Mouse (Mus musculus) left cerebral cortex, adult 11 months (tissue): Measurements from ENCODE around the gene Mtrf1.
"Not testable (repeated sequence)": the region's sequence is repeated elsewhere in the genome, so short reads cannot be mapped to it uniquely, and the experiment has no call there.

Source experiments
- DNase-seq: peaks from one replicate; pipeline ENCODE4 v3.0.0; 2022; ENCODE audit warnings: low spot score

Mtrf1 gene

DNA sequence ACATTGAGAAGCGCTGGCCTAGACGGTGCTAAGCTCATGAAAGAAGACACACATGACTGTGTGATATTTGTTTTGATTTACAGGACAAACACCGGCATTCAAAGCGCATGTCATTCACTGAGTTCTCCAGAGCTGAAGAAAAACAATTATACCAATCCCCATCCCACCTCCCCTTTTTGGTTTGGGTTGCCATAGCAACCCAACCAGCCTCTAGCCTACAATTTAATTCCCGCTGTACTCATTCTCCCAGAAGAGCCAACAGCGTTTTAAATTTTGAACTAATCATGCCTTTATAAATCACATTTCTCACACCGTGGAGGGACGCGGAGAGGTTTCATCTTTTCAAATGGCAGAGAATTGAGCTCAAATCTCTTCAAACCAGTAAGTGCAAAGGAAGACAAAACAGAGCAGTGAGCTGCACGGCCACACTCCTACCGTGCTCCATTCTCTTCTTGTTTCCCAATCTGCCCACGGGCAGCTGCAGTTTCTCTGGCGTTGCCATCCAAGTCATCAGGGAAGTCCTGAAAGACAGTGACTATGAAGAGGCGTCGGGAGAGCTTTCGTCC is 47.6 kb downstream of the Mtrf1 start:
- no peak for DNase-seq

DNA sequence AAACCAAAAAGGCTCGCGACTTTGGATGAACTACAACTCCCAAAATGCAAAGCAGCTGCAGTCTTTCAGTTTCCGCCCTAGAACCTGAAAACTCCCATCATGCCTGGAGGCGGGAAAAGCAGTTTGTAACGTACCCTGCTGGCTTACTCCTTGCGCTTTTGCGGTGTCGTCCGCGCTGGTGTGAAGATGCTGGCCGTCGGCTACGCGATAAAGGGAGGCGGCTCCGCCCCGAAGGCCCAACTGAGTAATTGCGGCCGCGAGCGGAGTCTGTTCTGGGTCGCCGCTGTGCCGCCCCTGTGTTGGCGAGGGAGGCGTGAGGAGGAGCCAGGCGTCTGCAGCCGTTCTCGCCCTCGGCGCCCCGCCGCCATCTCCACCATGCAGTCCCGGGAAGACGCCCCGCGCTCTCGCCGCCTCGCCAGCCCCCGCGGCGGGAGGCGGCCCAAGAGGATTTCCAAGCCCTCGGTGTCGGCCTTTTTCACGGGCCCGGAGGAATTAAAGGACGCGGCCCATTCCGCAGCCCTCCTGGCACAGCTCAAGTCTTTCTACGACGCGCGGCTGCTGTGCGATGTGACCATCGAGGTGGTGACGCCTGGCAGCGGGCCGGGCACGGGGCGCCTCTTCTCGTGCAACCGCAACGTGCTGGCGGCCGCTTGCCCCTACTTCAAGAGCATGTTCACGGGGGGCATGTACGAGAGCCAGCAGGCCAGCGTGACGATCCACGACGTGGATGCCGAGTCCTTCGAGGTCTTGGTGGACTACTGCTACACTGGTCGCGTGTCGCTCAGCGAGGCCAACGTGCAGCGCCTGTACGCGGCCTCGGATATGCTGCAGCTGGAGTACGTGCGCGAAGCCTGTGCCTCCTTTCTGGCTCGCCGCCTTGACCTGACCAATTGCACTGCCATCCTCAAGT is 54.4 kb downstream of the Mtrf1 start, which contains the start of gene Kbtbd6:
Gene Kbtbd6, plus strand, starts transcription at position 155 of the 910 bp plus-strand sequence.
- peak; percentile 49 for DNase-seq

DNA sequence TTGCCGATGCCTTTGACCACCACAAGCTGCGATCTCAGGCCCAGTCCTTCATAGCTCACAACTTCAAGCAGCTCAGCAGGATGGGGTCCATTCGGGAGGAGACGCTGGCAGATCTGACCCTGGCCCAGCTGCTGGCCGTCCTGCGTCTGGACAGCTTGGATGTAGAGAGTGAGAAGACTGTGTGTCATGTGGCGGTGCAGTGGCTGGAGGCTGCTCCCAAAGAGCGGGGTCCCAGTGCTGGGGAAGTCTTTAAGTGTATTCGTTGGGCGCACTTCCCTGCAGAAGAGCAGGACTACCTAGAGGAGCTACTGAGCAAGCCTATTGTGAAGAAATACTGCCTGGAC is 55.0 kb downstream of the Mtrf1 start:
- not testable (repeated sequence) for DNase-seq

DNA sequence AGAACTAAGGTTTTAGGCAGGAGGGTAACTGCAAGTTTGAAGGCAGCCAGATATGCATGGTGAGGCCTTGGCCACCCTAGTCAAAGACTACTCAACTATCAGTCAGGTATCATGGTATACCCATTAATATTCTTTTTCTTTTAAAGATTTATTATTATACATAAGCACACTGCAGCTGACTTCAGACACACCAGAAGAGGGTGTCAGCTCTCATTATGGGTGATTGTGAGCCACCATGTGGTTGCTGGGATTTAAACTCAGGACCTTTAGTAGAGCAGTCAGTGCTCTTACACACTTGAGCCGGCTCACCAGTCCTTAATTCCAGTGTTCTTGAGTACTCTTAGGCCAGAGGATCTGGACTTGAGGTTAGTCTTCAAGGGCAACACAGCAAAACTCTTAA is 62.8 kb downstream of the Mtrf1 start:
- DNase-seq, result no peak

- no peak for DNase-seq
These were observed 63.4 kb downstream of the Mtrf1 start for GRCm38 (mm10) chr14:79460988-79461387.

DNA sequence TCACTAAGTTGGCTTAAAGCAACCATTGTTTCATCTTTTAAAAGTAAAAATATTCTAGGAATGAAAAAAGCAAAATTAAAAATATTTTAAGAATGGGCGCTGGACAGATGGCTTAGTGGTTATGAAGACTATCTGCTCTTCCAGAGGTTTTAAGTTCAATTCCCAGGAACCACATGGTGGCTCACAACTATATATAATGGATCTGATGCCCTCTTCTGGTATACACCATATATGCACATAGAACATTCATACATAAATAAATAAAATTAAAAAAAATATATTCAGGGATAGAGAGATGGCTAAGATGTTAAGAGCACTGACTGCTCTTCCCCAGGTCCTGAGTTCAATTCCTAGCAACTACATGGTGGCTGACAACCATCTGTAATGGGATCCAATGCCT is 68.1 kb downstream of the Mtrf1 start:
- no peak for DNase-seq

DNA sequence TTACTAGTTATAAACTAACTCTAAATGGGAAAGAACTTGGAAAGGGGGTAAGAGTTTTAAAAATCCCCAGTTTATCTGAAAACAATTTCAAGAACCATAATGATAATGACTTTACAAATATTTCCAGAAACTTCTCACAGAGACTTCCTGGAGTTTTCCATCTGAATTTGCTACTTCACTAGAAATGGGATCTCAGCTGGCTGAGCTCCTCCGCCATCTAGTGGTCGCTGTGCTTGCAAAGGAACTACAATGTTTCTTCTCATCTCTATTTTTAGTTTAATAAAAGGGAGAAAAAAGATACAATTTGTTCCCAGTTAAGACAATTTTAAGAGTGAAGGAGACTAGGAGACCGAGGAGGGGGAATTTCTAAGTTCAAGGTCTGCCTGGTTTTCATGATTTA is 70.0 kb downstream of the Mtrf1 start:
- no peak for DNase-seq
